Mouse (Mus musculus): Measurements from ENCODE around the gene Qrich2.
A peak's percentile ranks its signal among the peaks of the same experiment; 100 is the strongest.
"Not testable (repeated sequence)": the region's sequence is repeated elsewhere in the genome, so short reads cannot be mapped to it uniquely, and the experiment has no call there.

The Qrich2 gene

DNA sequence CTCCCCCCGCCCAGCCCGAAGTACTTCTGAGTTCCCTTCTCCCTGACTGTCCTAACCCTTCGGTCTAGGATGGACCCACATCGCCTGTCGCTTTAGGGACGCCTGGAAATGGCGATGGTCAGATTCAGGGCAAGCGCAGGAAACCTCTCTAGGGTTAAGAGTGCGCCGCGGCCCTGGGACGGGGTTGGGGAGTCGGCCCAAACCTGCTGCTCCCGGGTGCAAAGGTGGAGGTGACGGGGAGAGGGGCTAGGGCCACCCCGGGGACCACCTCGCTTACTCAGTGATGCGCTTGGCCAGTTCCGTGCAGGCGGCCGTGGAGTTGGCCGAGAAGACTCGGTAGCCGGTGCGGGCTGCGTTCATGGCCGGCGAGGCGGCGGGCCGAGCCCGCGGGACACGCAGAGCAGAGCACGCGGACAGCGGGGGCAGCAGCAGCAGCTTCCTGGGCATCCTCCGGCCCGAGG, 23.8 kb upstream of the Qrich2 start:
- no peak for DNase-seq (ENCODE audit: low read depth, low spot score)

DNA sequence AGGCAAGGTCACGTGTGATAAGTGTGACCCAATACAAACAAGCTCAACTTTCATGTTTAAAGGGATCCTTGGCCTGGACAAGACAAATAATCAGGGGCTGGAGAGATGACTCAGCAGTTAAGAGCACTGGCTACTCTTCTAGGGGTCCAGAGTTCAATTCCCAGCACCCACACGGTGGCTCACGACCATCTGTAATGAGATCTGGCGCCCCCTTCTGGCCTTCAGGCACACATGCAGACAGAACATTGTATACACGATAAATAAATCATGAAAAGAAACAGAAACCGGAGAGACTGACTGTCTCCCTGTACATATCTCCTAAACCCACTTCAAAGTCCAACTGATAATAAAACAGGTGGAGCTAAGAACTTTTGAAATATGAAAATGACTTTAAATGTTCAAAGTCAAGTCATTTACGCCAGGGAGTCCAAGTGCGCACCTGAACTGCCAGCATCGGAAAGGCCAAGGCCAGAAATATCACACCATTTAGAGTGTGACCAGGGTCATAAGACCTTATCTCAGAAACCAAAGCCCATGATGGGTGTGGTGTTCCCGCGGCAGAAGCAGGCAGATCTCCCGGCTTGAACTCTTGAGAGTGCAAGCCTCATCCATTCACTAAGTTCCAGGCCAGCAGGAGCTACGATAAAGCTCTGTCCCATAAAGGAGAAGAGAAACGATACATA, 22.8 kb upstream of the Qrich2 start:
- peak; percentile 84 for DNase-seq (ENCODE audit: low read depth, low spot score)

DNA sequence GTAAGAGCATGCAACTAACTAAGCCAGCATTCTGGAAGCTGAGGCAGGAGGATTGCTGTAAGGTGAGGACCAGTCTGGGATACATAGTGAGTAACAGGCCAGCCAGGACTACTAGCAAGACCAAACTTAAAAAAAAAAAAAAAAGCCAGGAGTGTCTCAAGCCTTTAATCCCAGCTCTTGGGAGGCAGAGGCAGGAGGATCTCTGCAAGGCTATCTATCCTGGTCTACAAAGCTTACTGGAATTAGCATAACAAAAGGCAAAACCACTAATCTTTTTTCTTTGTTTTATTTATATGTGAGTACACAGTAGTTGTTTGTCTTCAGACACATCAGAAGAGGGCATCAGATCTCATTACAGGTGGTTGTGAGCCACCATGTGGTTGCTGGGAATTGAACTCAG, 22.2 kb upstream of the Qrich2 start:
- no peak for DNase-seq (ENCODE audit: low read depth, low spot score)

DNA sequence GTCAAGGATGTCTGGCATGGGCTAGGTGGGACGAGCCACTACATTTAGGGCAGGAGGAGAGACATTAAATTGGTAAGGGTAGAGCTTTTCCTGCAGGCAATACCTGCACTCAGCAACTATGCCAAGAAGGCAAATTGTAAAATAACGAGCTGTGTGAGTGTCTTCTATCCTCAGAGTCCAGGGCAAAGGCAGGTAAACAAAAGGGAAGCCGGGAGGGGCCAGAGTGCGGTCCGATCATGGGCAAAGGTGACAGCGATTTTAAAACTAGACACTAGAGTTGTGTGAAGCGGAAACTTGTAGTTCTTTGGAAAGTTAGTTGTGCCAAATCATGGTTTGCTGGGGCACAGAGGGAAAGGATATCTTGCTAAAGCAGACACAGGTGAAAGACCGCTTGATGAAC, 18.2 kb upstream of the Qrich2 start:
- no peak for DNase-seq (ENCODE audit: low read depth, low spot score)

- no peak for DNase-seq (ENCODE audit: low read depth, low spot score)
Observed at GRCm38 (mm10) chr11:116481776-116482175, 15.7 kb upstream of the Qrich2 start.

- no peak for DNase-seq (ENCODE audit: low read depth, low spot score)
Observed at GRCm38 (mm10) chr11:116480975-116481374, 14.9 kb upstream of the Qrich2 start.

GRCm38 (mm10) chr11:116479832-116480231, 13.8 kb upstream of the Qrich2 start:
- no peak for DNase-seq (ENCODE audit: low read depth, low spot score)

DNA sequence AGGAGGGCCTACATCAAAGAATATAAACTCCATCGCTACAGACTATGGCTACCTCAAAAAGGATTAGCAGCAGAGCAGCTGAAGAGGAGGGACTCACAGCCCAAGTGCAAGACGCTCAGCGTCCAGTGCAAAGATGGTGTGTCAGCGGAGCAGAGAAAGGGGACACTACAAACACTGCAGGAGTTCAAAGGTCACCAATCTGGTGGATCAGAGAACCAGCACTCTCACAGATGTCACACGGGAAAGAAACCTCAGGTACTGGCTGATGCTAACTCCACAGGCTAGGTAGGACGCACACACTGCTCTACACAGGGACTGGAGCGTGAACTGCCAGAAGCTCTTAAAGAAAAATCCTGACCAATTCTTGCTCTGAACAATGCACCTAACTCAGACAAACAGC, 12.9 kb upstream of the Qrich2 start:
- no peak for DNase-seq (ENCODE audit: low read depth, low spot score)

- DNase-seq (ENCODE audit: low read depth, low spot score) = no peak
Observed at GRCm38 (mm10) chr11:116477160-116477759, 11.2 kb upstream of the Qrich2 start.

DNA sequence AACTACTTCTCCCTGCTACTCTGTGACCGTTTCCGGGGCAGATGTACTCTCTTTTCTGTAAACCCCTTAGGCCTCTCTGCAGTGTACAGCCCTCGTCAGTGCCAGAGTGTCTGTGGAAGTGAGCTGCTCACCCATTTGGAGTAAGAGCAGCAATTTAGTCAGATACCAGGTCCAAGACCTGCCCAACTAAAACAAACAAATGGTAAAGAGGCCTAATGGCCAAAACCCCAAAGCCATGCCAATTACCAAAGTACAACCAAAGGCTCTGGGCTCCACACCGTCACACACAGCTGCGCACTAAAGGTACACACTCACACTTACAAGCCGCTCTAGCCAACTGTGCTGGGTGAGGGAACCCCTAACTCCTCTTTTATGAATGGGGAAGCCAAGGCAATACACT, 10.7 kb upstream of the Qrich2 start:
- no peak for DNase-seq (ENCODE audit: low read depth, low spot score)

GRCm38 (mm10) chr11:116476041-116476440, 10.0 kb upstream of the Qrich2 start:
- DNase-seq (ENCODE audit: low read depth, low spot score) = no peak

DNA sequence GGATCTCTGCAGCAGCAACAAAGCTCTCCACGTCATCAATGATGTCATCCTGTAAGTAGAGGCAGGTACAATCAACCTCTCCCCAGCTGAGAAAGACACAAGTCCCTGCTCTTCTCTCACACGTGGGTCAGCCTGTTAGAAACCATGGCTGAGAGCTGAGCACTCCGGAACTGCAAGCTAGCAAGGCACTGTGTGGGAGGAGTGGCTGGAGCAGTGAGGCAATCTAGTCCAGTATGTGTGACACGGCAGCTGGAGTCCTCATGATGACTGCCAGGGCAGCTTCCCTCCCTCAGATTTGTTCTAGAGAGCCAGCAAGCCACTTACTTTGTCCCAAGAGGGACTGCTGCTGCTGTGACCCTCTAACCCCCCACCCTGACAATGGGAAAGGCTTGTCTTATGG, 6.2 kb upstream of the Qrich2 start:
- DNase-seq (ENCODE audit: low read depth, low spot score) = no peak

DNA sequence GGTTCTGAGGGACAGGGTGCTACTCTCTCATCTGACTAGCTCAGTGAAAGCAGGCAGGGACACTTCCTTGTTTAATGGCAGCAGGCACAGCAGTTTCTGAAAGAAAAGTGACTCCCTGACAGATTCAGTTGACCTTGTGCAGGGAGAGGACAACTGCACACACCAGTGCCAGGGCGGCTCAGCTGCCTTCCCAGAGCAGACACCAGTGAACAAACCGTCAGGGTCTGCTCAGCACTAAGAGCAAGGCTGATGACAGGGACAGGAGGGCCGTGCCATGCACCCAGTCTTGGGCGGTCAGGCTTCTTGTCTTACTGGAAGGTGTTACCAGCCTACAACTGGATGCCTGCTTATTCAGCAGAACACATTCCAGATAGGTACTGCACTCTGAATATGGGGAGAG, 4.9 kb upstream of the Qrich2 start:
- DNase-seq (ENCODE audit: low read depth, low spot score) = no peak

- DNase-seq (ENCODE audit: low read depth, low spot score) = no peak
Observed at GRCm38 (mm10) chr11:116470249-116470648, 4.2 kb upstream of the Qrich2 start.

DNA sequence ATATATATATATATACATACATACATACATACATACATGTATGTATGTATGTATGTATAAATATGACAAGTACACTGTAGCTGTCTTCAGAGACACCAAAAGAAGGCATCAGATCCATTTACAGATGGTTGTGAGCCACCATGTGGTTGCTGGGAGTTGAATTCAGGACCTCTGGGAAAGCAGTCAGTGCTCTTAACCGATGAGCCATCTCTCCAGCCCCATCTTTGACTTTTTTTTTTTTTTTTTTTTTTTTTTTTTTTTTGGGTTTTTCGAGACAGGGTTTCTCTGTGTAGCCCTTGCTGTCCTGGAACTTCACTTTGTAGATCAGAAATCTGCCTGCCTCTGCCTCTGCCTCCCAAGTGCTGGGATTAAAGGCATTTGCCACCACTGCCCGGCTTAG, 2.3 kb upstream of the Qrich2 start:
- not testable (repeated sequence) for DNase-seq (ENCODE audit: low read depth, low spot score)

- peak; percentile 88 for DNase-seq (ENCODE audit: low read depth, low spot score)
Observed at GRCm38 (mm10) chr11:116463833-116464232, 2.2 kb downstream of the Qrich2 start.

GRCm38 (mm10) chr11:116463338-116463737, 2.7 kb downstream of the Qrich2 start:
- DNase-seq (ENCODE audit: low read depth, low spot score) = no peak

DNA sequence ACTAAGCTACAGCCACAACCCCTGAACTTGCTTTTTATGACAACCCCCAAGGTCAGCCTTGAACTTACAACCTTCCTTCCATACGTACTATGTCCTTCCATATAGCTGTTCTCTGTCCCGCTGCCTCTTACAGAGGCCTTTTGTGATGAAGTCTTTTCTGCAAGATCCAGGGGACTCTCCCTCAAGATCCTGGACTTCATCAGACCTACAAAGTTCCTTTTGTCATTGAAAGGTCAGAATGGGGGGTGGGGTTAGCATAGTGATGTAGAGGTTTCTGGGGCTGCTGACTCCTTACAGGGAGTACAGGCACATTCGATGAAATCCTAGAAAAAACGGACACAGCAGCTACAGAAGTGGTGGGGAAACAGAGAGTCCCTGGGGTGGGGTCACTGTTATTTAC, 6.3 kb downstream of the Qrich2 start:
- DNase-seq (ENCODE audit: low read depth, low spot score) = no peak

DNA sequence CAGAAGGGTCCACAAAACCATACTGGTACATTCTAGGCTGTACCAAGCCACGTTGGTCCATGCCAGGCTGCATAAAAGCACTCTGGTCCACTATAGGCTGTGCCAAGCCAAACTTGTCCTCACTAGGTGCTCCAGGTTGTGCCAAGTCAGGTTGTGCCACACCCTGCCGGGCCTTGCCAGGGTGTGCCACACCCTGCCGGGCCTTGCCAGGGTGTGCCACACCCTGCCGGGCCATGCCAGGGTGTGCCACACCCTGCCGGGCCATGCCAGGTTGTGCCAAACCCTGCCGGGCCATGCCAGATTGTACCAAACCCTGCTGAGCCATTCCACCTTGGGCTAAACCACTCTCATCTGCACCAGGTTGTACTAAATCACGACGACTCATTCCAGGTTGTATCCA, 9.8 kb downstream of the Qrich2 start:
- no peak for DNase-seq (ENCODE audit: low read depth, low spot score)

GRCm38 (mm10) chr11:116453889-116454288, 12.2 kb downstream of the Qrich2 start:
- DNase-seq (ENCODE audit: low read depth, low spot score) = no peak

DNA sequence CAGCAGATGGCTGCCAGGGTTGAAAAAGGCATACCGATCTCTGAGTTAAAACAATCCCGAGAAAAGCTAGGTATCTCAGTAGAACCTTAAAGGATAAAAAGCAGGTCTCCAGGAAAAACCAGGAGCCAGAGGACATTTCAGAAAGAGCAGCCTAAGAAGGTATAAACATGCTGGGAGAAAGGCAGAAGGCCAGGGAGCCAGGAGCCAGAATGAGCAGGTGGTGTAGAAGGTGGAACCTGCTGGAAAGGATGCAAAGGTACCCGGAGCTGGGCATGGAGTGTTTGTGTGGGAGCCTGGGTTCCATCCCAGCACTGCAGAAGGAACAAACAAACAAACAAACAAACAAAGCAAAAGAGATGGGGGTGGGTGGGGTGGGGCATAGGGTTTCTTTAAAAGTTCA, 16.7 kb downstream of the Qrich2 start:
- DNase-seq (ENCODE audit: low read depth, low spot score) = no peak

GRCm38 (mm10) chr11:116447822-116448221, 18.2 kb downstream of the Qrich2 start:
- no peak for DNase-seq (ENCODE audit: low read depth, low spot score)

DNA sequence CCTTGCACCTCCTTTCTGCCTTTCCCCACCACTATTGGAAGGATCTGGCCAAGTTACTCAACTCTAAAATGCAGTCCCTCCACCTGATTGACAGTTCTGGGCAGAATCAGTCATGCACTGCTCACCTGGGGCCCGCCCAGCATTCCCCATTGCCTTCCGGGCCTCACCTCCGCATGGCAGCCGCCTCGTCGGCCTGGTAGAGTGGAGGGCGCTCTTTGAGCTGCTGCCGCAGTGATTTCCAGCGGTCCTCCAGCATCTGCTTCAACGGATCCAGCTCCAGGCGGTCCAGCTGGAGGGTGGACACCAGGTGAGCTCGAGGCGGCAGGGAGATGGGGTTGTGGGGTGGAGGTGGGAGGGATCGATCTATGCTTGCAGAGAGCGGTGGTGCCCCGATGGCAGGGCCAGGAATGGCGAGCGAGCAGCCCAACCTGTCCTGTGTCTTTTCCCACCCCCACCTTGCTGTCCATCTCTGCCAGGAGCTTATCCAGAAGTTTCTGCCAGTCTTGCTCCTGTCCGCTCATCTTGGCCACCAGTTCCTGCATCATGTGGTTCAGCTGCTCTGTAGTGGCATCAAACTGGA, 19.6 kb downstream of the Qrich2 start:
- DNase-seq (ENCODE audit: low read depth, low spot score) = no peak
